Mouse (Mus musculus) left cerebral cortex, adult 8-10 months (tissue): ENCODE measurements around the gene Atxn2. TPM values are rescaled to one million over a fixed set of nuclear protein-coding genes. Genes with fewer than 3 reads are reported as not detected.

Experiments used
- DNase-seq, 2 experiments: peaks; one replicate each; pipeline ENCODE4 v3.0.0; 2022; ENCODE audit warnings: low spot score in 2 of 2
- total RNA-seq, 4 experiments: library from RNA; stranded (reverse); gene quantifications; 2 replicates each; pipeline ENCODE4 v1.2.4; 2022

Atxn2 gene
- total RNA-seq, 4 experiments from 2014 or later, result 199 to 223 (median 216) TPM

DNA sequence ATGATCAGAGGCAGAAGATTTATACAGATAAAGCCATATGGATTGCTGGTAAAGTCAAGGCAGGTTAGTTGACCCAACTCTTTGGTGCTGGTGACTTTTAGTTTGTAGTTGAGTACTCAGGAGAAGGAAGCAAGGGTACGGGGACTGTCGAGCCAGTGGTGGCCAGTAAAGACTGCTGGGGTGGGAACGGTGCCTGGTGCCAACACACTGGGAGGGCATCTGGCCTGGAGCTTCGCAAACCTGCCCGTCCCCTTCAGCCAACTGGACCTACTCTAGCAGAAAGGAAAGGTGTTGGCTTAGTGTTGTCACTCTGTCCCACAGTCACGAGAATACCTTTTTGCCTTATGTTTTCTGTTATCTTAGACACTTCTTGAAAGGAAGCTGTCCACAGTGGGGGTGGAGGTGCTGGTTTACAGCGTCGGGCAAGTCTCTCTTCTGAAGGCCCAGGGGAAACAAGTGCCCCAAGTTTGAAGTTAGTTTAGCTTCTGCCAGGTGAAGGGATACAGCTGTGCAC is 104.8 kb downstream of the Atxn2 start:
- DNase-seq, result no peak

DNA sequence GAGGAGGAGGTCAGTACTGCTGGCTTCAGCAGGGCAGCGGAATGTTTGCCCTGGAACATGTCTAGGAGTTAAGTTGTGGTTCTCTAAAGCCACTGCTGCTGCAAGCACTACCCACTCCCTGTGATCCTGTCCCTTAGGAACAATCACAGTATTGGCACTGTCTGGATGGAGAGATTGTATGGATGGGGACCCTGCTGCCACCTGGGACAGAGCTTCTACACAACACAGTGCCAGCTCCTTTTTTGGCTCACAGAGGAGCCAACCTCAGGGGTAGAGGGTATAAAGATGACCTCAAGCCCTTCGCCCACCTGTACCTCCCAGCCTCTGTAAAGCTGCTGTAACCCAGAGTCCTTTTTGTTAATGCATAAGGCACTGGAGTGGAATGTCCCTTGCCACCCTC is 105.5 kb downstream of the Atxn2 start:
- DNase-seq, result no peak

DNA sequence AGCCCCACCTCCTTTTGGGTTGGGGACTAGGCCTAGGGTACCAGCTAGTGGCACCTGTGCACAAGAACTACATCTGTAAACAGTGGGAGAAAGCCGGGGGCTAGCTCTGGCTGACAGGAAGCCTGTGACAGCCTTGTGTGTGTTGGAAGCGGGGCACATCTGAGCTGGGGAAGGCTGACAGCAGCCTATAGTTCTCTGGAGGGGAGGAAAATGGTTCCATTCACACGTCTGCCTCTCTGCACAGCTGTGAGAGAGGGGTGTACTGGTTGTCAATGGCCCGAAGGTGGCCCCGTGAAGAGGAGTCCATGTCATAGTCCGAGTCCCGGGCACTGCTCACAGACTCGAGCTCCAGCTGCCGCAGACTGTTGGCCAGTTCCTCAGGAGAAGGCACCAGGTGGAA is 106.4 kb downstream of the Atxn2 start:
- no peak for DNase-seq

DNA sequence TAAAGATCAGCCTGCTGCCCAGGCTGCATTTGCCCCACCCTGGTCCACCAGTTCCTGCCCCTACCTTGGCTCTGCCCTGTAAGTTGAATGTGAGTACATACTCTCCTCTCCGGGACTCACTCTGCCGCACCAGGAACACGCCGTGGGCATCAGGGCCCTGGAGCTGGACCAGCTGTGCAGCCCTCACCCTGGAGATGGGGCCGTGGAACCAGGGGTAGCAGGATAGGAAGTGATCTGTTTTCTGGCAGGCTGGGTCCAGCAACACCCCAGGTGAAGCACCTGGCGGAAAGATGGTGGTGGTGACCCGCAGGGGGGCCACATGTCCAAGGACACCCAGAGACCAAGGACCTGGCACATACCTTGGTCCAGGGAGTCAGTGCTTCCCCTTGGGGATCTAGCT is 107.3 kb downstream of the Atxn2 start:
- no peak for DNase-seq

DNA sequence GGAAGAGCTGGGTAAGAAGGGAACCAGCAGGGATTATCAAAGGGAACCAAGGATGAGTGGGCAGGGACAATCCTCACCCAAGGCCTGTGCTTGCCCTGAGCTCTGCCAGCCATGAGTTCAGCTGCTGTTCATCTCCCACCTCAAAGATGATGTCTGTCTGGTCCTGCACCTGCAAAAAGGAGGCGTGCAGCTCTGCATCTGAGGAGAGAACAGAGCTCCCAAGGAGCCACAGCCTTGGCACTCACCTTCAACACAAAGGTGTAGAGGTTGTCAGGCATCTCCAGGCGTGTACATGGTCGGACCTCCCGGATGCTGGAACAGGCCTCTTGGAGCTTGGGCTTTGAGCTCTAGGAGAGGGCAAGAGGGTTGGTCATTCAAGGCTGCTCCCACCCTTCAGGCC is 107.7 kb downstream of the Atxn2 start:
- DNase-seq, result no peak

DNA sequence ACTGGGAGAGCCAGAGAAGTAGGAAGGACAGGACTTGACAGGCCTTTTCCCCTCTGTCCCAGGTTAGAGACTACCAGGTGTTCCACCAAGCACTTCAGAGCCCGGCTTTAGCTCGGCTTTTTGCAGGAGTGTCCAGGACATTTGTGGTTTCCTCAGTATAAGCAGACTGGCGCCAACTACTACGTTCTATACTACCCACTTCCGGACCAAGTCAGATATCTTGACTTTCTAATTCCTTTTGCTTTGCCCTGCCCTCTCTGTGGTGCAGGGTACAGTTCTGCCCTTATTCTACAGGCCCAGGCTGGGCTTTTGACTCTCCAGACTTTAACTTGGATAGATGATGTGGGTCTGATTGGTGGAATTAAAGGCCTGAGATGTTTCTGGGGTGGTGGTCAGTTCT is 108.4 kb downstream of the Atxn2 start:
- no peak for DNase-seq

DNA sequence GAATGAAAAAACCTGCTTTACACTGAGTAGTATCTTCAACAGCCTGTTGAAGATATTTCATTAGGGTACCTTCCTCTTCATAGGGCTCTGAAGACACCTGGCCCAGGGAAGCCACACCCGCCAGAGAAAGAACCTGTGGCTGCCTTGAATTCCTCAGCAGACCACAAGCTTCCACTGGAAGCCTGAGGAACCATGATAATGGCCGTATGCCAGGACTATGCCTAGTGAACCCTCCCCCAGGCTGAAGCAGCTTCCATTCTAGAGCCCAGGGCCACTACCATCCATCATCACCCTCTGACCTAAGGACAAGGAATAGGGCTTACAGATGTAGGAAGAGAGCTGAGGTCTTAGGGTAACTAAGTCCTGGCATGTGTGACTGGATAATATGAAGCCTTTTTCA is 109.0 kb downstream of the Atxn2 start:
- DNase-seq, result no peak

DNA sequence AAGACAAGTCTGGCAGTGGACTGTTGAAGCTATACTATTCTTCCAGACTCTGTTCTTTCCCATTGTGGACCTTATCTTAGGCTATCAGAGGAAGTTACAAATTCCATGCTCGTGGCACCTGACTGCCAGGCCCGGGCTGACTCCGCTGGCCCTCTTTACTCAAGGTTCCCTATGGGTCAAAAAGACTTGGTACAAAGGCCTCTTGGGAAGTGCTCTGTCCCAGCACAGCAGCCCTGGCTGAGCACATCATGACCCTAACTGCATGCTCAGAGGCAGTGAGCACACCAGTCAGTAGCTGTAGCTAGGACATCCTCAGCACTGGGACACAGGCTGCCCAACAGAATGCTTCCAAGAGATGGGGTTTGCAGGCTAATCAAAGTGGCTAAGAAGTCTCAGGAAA is 109.5 kb downstream of the Atxn2 start:
- no peak for DNase-seq

DNA sequence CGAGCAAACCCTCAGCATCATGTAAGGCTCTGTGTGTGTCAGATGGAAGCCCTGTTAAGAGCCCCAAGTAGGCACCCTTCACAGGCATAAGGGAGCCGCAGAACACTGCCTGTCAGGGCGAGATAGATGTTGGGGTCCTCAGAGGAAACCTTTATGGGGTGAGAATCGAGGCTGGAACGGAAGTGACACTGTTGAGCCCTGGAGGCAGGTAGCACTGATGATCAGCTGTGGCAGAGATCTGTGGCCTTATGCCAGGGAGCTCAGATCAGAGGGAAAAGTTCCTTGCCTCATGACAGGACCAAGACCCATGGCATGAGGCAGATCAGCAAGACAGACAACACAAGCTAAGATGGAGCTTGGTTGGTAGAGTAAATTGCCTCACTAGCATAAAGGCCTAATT is 110.0 kb downstream of the Atxn2 start:
- no peak for DNase-seq

DNA sequence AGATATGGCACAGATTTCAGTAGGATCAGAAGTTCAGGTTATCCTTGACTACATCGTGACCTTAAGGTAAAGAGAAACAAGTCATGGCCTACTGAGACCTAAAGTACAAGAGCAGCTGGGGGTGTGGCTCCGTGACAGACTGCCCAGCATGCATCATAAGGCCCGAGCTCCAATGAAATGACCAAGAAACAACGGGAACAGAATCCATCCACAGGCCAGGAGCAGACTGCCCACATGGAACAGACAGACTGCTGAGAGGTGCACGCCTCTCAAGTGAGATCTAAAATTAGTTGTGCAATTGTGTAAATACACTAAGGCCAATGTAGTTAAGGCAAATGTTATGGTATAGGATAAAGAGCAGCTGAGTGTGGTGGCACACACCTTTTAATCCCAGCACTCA is 110.4 kb downstream of the Atxn2 start:
- no peak for DNase-seq

DNA sequence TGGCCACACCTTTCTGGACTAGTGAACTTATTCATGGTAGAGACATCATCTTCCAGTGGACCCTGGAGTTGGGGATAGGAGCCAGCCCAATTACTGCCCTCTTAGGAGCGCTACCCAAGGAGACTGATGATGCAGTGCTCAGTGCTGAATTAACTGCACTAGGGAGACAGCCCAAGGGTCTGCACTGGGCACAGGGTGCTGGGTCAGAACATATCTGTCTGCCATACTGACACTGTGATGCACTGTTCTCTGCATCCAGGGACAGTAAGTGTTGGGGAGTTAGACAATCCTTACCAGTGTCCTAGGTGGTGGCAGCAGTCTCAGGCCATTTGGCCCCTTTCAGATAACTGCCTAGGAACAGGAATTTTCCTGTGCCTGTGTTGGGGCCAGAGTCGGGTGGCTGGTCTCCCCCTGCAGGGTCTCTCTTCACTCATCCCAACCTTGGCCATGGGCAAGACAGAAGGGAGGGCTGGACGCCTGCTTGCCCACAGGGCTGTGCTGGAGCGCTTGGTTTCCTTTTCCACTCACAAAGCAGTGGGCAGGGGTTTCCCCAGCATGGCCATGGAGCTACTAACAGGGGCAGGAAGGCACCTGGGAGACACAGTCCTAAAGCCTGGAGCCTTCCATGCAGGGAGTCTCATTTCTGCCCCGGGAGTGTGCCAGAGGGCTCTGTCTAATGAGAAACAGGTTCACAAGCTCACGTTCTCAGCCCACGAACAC is 111.8 kb downstream of the Atxn2 start:
- DNase-seq, result no peak

DNA sequence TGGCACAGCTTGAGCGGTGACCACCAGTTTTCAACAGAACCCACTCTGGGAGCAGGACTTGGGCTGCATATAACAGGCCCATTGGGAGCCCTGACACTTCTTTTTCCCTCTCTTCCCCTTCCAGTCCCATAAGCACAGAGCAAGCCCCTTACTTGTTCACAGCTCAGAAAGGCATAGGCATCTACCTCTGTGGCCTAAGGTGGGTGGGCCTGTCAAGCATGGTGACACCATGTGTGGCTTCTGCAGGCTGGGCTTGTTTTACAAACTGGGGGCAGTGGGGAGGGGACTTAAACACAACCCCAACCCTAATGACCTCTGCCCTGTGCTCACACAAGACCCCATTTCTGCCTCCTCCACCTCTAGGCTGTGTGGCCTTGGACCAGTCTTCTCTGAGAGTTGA is 112.5 kb downstream of the Atxn2 start:
- DNase-seq, result no peak

DNA sequence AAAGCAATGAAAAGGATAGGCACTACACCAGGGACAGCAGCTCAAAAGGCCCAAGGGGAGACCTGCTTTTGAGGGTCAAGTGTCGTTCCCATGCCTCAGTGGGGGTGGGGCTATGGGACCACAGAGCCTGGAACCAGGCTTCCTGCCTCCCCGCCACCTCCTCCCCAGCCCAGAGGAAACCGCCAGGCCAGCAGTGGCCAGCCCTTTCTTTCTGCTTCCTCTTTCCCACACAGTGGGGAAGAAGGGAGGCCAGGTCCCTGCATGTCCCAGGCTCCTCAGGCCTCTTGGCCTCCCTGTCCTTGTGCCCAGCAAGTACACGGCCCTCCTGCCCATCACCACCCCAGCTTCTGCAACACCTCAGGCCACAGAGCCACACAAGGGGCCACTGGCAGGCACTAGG is 113.0 kb downstream of the Atxn2 start:
- DNase-seq, result no peak

DNA sequence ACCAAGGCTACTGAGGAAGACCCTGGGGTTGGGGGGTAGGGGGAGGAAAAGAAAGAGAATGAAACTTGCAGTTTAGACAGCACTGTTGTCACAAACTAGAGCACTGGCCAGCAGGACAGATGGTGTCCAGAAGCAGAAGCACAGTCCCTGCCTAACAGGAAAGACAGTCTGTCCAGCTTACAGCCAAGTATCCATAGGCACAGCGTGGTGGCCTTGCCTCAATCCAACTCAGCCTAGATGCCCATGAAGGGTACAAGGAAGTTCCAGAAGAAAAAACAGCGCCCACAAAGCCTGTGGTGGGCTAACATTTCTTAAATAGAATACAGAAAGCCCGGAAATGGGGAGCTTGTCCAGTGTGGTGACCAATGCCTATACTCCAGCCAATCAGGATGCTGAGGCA is 114.5 kb downstream of the Atxn2 start:
- no peak for DNase-seq

DNA sequence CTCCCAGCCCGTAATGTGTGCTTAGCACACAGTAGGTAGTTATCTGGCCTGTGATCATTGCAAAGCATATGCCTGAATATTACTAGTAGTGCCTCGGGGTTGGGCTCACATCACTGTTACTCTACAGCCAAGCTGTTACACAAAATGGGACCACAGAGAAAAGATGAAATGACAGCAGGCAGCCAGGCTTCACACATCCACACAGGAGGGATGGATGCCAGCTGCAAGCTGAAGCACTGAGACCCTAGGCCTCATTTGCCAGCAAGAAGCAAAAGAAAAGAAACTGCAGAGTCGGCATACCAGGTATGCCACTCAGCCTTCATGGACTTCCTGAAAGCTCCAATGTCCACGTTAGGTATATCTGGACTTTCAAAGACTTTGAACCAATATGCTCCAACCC is 116.7 kb downstream of the Atxn2 start:
- no peak for DNase-seq

DNA sequence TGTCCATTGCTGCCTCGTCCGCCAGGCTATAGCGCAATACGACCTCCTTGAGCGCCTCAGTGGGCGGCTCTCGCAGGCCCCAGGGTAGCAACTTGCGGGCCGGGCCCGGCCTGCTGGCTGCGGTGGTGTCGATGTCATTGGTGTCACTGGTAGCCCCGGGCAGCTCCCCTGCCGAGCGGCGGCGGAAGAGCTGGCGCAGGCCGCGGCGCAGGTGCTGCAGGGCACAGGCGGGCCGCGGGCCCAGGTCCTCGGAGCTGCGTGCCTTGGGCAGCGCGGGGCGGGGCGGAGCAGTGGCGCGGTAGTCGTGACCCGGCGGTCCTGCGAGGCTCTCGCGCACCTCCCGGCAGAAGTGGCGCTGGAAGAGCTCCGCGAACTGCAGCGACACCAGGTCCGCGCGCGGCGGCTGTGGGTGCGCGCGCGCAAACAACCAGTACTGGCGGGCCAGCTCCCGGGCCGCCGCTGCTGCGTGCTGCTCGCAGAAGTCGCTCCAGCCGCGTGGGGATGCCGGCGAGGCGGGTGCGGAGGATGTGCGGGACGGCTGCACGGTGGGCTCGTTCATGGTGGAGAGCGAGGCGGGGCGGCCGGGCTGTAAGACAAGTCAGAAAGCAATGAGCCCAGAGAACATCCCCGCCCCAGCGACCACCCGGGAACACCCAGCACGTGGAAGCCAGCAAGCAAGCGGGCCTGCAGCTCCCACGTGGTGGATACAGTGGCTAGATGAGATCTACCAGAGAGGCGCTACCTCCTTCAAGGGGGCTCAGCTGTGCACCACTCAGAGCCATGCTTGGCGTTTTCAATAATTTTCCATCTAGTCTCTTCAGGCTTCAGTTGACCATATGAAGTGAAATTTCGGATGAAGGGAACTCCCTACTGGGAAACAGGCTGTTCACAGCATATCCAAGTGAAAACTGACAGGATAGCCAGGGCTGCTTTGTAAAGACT is 117.6 kb downstream of the Atxn2 start:
- no peak for DNase-seq

DNA sequence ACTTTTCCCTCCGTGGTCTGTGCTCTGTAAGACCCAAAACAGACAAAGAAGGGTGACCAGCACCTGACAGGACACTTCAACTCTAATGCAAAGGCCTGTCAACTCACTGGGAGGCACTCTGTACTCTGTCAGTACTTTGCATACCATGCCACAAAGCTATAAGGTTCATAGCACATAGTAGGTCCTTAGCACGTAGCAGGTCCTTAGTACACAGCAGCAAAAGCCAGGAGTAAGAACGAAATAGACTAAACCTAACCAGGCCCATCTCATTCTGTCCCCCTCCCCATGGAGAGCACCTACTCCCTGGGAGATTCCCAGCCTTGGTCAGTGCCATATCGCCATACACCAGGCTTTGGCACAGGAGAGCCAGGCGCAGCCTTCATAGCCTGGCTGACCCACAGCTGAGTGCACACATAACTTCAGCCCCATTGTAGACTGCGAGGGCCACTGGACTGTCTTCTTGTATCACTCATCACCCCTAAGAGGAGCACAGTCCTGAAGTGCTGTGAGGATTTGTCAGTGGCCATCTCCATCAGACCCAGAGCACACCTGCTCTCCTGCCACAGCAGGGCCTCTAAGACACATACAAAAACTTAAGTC is 120.0 kb downstream of the Atxn2 start:
- no peak for DNase-seq

DNA sequence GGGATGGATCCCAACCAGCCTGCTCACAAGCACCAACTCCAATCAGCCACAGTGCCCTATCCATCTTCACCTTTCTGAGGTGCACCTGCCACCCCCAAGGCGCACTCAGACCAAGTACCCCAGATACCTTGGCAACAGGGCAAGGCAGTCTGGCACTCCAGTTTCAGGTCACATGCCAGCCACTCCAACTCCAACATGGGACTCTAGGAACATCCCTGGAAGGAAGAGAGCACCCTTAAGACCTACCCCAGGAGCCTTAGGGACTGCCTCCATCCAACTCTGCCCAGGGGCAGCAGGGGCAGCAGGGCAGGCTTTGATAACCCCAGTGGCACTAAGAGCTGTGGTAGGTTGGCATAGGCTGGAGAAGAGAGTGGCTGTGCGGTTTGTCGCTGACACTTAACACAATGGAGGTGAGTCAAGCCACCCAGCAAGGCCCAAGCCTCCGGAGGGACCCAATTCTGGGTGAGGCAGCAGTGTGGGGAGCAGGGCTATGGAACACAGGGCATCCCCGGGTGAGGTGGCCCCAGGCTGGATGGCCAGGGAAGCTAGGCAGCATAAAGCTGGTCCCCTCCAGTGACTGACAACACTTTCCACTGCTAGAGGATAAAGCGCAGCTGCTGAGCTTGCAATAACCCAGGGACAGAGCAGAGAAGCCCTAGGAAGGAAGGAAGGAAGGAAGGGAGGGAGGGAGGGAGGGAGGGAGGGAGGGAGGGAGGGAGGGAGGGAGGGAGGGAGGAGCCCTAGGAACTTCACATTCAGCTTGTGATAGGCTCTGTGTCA is 121.4 kb downstream of the Atxn2 start:
- no peak for DNase-seq

DNA sequence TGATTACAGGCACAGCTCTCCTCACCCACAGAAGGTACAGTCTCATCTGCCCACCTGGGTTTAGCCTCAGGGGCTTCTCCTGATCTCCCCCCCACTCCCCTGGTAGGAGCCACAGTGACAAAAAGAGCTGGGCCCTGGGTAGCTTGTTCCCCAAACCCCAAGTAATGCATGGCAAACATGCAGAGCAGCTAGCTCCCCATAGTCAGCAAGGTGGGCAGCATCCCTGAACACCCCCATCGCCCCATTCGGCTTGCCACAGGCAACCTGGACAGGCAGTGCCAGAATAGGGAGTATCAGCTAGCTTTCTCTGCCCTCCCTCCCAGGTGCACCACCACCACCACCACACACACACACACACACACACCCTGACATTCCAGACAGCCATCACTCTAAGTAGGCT is 122.0 kb downstream of the Atxn2 start:
- DNase-seq, result no peak

DNA sequence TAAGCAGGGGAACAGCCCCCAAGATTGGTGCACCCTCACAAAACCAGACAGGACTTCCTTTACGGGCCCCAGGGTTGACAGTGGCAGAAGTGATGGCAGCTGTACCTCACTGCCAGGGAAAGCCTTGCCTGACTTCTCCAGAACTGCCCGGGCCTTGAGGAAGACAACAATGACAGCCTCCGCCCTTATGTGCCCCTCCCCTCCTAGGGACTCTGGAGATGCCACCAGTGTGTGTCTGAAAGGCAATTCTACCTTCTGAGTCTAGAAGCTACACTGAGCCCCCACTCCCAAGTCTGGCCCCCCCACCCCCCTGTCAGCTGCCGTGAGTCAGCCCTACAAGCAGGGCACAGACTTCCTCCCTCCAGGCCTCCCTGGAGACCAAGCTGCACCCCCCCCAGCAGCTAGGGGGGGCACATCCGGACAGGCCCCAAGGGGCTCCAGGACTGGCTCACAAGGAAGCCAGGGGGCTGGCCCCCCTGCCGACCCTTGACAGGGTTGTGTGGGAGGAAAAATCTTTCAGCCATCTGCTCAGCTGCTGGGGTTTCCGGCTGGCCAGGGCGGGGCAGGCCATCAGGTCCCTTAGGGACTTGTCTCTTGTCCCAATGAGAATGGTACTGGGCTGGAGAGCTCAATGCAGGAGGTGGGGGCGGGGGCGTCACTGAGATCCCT is 122.6 kb downstream of the Atxn2 start:
- no peak for DNase-seq

DNA sequence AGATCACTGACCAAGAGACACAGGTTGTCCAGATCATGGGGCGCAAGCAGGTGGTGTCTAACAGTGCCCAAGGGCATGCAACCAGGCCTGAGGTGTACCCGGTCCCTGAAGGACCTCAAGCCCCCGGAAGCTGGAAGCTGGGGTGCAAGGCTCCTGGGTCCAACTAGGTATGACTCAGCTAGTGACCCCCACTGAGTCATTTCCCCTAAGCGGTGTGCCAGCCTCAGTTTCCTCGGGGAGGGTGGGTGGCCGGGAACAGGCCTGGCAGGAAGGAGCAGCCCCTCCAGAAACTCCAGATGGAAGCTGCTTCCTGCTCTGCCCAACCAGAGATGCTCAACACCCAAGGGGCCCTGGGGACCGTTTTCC is 123.1 kb downstream of the Atxn2 start:
- no peak for DNase-seq
